Mouse (Mus musculus) heart, postnatal 25 days (tissue): ENCODE measurements around the gene Zdhhc18. TPM values are rescaled to one million over a fixed set of nuclear protein-coding genes. Genes with fewer than 3 reads are reported as not detected.

Experiments used
- DNase-seq: peaks from one replicate; pipeline ENCODE4 v3.0.0; 2022; ENCODE audit warnings: low spot score
- intact Hi-C: fragments of 180-260 bp; cut with DNase I; formaldehyde crosslinking; loops from one replicate; pipeline ENCODE4 v1.15.1; 2025
- total RNA-seq, 2 experiments: library from RNA; stranded (reverse); gene quantifications; 2 replicates each; pipeline ENCODE4 v1.2.3; 2021

Gene Zdhhc18
- total RNA-seq, 2 experiments from 2014 or later = 18.7 to 20.1 TPM

DNA sequence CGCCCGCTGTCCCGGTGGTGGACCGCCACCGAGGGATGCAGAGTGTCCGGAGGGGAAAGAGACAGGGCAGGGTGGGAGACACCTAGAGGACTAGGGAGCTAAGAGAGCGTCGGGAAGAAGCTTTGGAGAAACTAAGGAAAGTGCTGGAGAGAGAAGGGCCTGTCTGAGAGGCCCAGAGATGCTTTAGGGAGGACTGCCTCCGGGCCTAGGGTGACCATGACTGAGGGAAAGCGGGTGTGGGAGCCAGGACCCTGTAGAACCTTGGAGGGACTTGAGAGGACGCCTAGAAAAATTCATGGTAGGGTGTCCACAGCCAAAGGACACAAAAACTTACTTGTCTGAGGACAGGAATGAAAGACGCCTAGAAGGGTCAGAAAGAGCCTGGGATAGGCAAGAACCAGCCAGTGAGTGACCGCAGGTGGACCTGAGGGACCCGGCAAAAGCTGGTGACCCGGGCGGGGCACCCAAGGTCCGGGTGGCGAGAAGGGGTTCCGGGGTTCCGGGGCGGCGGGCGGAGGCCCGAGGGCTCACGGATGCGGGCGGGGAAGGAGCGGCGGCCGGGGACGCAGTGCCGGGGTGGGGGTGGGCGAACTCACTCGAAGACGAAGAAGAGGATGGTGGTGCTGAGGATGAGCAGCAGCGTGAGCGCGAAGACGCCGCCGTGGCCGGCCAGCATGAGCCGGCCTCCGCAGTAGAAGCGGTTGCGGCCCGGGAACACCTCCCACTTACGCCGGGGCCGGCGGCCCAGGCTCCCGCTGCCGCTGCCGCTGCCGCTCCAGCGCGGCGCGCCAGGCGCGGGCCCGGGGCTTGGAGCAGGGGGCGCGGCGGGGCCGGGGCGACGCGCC is 17.2 kb downstream of the Zdhhc18 start:
- DNase-seq = no peak

DNA sequence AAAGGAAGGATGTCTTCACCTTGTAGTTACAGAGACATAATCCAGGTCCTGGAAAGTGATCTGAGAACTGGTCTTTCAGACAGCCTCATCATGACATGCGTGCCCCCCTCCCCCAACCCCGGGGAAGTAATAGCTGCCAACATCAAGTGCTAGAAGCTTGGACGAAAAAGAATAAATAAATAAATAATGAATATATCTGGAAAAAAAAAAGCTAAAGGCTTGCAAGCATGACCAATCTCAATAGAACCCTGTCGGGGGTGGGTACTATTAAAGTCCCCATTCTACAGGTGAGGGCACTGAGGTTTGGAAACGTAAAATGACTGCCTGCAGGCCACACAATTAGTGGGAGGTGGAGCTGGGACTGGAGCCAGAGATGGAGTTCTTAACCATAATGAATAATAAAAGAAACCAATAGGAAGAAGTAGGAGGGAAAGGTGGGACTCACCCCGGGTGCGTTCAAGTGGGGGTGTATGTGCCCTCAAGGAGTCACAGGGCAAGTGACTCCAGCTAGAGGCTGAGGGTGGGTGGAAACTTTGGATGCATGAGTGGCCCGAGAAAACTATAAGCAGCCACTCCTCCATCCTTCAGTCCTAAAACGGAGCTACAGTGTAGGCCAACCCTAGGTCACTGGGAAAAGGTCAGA is 18.1 kb downstream of the Zdhhc18 start:
- DNase-seq = no peak
- intact Hi-C loops = no loop called here

More for the DNA sequence above, 17.2 kb downstream of the Zdhhc18 start:
- intact Hi-C loops = no loop called here

DNA sequence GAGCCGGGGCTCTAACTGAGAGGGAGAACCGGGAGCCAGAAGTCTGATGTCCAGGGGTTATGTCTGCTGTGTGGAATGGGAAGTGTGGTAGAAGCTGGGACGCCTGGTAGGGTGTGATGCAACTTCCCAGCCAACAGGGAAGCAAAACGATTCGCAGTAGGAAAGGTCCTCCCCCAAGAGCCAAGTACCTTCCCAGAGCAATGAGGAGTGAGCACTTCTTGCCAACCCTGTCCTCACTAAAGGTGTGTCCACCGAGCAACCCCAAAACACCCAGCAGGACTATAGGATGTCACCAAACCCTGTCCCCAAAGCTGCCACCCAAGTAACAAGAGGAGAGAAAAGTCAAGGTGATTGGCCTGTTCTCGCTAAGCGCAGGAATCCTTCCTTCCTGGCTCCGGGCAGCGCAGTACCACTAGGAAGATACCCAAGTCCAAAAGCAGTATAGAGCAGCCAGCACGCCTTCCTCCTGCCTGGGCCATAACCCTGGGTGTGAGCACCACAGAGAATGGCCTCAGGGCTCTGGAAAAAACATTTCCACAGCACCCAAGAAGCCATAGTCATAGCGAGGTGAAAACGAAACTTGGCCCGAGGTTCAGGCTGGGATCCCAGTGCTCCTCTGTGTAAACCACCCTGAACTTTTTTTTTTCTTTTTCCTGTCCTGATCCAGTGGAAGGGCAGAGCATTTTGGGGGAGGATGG is 18.7 kb downstream of the Zdhhc18 start:
- intact Hi-C loops = no loop called here

DNA sequence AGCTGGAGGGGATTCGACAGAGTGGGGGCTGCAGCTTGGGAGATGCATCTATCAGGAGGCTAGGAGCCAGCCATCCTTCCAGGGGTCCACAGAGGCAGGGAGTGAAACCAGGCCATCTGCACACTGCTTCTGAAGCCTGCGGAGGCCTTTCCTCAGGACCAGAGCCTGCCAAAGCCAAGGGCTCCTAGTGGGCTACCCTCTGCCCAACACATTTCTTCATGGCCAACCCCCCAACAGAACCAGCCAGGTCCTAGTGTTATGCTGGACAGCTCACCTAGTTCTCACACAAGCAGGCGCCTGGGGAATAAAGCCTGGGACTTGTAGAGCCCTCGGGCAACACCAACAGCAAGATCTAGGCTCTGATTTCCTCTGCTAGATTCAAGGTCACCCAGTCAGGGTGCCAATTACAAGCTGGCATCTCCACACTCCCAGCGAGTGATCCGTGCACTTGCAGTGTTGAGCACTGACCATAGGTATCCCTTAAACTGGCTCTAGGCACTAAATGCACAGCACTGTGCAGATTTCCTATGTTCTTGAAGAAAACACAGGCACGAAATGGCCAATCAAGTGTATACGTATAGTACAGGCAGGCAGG is 19.5 kb downstream of the Zdhhc18 start:
- intact Hi-C loops = no loop called here
- no peak for DNase-seq

More for the DNA sequence above, 18.7 kb downstream of the Zdhhc18 start:
- DNase-seq = no peak

DNA sequence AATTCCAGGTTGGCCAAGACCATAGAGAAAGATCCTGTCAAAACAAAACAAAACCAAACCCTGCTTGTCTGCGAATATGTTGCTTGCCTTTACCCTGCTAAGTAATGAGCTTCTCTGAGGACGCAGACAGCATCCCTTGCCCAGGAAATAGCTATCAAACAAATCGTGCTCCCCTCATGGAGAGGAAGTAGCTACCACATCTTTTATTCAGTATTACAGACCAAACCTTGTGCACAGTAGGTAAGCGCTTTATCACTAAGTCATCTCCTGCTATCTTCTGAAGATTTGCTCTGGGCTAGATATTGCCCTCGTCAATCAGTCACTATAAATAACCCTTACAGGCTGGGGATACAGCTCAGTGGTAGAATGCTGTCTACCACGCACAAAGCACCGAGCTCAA is 20.8 kb downstream of the Zdhhc18 start:
- intact Hi-C loops = no loop called here
- no peak for DNase-seq

DNA sequence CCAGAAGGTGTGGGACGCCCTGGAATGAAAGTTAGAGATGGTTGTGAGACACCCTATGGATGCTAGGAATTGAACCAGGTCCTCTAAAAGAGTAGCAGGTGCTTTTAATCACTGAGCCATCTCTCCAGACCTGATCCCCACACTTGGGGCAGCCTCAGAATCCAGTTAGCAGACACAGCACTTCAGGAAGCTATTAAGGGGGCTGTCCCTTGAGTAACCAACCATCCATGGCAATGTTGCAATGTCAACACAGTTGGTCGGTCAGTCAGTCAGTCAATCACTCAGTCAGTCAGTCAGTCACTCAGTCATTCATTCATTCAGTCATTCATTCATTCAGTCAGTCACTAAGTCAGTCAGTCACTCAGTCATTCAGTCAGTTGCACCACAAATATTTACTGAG is 21.4 kb downstream of the Zdhhc18 start:
- intact Hi-C loops = no loop called here
- DNase-seq = no peak

DNA sequence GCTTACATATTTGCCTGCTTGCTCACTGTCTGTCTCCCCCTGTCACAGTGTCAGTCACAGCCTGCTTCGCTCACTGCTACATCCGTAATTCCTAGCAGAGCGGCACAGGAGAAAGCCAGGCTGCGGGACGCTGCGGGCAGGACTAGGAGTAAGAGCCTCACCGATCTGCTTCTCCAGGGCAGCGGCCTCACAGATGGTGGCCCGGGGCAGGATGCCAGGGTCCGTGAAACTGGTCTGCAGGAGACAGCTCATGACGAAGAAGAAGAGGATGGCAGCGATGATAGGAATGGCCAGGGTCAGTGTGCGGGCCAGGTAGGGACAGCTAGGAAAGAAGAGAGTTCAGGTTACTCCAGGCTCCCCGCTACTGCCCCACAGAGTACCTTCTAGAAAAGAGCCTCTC is 22.9 kb downstream of the Zdhhc18 start:
- no peak for DNase-seq
- intact Hi-C loops = no loop called here

DNA sequence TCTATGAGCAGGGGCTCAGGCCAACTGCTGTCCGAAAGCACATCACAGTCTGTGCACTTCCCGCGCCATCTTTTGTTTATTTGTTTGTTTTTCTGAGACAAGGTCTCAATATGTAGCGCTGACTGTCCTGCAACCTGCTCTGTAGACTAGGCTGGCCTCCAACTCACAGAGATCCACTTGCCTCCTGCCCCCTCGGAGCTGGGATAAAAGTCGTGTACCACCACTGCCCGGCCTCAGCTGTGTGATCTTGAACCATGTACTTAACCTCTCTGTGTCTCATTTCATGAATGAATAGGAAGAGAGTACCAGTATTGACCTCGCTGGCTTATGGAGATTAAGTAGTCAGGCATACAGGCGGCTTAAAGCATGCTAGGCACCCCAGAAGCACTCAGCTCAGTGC is 23.3 kb downstream of the Zdhhc18 start:
- no peak for DNase-seq
- intact Hi-C loops = no loop called here

DNA sequence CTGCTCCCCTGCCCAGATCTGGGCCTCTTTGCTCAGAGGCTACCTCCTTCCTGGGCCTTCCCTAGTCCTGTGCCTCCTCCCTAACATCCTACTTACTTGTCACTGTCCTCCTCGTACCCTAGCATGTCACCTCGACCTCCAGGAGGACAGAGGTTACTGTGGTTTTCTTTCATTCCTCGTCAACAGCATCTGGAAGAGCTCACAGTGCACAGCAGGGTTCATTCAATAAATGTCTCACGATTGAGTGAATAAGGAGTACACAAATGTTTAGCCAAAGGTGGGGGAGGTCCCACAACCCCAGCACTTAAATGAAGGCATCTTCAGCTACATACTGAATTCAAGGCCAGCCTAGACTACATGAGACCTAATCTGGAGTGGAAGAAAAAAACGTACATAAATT is 23.7 kb downstream of the Zdhhc18 start:
- DNase-seq = no peak
- intact Hi-C loops = no loop called here

DNA sequence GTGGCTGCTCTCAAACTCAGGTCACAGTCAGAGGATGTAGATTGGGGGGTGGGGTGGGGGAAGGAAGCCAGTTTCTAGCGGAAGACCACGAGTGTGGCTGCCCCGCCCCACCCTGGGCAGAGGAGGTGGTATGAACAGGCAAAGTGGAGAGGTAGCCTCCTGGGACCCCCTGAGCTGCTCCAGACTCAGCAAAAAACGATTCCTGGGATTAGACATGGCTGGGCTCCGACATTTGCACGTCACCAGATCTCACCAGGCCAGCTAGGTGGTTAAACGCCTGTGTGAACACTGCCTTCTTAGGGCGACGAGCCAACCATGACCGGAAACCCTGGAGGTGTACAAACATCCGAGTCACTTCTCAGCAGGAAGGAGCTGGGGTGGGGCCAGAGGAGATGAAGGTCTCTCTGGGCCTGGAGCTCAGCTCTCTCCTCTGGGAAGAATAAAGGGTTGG is 24.3 kb downstream of the Zdhhc18 start:
- intact Hi-C loops = no loop called here
- peak; percentile 63 for DNase-seq

DNA sequence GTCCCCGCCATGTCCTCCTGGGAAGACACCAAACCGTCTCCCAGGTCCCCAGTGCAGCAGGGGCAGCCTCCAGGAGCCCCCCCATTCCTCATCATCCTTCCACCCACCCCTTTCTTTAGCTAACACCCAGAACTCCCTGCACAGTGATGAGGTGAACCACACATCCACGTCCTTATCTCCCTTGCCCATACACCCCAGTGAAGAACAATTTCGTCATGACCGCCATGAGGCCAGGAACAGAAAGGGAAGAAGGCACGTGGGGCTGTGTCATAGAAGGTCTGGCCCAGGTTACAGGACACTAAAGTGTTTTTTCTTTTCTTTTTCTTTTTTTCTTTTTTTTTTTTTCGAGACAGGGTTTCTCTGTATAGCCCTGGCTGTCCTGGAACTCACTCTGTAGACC is 25.1 kb downstream of the Zdhhc18 start:
- intact Hi-C loops = no loop called here
- no peak for DNase-seq

DNA sequence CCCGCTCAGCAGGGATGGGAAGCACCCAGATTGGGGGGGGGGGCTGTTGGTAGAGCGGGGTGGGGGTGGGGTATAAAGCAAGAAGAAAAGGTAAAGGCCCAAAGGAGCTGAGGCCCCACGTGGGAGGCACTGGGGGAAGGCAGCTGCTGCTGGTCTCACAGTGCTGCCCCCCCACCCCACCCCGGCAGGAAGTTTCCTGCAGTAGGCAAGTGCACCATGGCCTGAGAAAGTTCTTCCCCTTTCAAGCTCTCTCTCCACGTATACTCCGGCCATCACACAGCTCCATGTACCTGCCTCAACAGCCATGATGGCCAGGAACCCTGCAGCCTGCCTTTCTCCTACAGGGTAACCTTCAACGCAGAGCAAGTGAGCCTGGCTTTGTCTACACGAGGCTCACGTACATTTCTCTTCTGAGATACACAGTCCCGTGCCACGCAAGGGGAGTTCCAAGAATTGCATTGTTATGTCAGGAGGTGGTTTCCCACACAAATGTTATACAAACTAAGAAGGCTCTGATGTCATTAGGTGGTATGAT is 27.7 kb downstream of the Zdhhc18 start:
- no peak for DNase-seq
- intact Hi-C loops = no loop called here

DNA sequence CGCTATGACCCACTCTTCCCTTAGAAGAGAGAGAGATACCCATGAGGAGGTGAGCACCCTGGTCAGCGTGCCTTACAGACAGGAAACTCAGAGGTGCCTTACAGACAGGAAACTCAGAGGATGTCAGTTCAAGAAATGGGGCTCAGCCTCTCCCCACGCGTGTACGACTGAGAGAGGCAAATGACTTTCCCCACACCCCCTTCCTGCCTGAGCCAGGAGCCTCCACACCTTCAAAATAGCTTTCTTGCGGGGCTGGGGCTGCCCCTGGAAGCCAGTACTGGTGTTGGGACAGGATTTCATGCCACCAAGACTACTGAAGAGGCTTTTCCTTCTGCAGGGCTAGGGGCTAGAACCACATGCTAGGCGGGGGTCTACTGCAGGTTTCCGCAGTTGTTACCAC is 29.3 kb downstream of the Zdhhc18 start:
- intact Hi-C loops = no loop called here

DNA sequence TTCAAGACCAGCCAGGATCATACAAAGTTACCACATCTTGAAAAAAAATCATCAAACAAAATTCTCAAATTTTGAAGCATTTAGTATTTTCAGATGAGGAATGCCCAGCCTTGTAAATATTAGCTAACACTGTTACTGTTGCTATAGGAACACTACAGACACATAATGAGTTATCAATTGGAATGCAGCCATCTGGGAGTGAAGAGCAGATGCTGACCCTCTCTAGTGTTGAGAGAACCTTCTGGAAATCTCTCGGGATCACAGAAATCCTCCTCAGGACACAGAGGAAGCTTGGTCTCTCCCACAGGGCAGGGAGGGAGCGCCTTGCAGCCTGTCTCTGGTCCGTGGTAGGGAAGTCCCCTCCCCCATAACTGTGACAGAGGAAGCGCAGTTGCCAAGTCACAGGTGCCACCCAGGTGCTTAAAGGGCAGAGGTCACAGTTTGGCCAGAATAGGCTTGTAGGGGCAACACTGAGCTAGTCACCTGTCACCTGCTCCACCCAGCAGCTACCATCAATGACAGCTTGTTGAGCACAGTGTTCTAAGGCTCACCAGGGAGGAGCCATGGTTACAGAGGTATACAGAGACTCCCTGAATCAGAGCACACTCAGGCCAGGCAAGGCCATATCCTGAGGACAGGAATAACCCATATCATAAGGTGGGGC is 30.3 kb downstream of the Zdhhc18 start:
- DNase-seq = no peak
- intact Hi-C loops = no loop called here

More for the DNA sequence above, 29.3 kb downstream of the Zdhhc18 start:
- DNase-seq = no peak

DNA sequence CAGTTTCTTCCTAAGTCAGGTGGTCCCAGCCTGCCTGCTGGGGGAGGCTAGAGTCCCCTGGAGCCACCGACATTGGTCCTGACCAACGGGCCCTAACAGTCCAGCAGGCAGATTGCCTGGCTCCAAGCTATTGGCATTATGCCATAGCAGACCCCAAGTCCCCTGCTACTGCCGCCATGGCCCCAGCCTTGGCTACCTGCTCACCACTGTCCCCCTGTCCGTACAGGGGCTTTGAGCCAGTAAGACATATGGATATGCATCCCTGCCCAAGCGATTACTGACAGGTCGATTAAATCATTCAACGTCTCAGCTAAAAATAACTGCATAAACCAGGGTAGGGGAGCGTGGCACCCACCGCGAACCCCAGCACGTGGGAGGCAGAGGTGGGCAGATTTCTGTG is 32.0 kb downstream of the Zdhhc18 start:
- intact Hi-C loops = no loop called here
- no peak for DNase-seq

DNA sequence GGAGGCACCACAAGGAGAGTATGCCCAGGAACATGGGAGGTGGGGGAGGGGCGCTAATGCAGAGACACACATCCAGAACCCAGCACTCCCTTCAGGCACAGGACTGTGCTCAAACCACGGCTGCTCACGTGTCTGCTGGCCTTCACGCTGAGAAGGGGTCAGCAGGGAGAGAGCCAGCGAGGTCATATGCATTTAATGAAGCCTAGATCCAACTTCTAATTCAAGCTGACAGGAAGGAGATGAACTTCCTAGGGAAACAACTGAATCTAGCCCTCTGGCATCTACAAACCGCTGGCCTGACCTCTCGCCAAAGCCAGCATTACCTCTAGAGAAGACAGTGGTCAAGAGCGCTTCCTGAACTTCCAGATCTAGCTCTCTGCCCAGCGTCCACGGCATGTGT is 34.5 kb downstream of the Zdhhc18 start:
- DNase-seq = no peak
- intact Hi-C loops = no loop called here

DNA sequence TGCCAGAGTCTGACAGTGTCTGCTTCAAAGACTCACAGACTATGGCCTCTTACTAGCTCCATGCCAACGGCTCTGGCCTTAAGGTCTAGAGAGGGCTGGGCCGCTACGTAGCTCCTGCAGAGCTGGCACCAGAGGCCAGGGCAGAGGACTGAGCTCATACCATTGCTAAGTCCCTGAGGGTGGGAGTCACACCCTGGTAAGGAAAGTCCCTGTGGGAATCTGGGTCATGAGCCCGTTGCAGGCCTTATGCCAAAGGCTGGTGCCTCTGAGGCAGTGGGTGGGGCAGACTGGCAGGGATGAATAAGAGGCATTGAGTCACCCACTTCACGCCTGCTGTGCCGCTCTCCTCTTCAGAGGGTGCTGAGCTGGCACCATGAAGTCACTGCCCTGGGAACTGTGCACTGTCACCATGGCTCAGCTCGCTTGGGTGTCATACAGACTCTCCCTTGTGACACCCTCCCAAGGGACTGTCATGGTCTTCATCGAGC is 35.6 kb downstream of the Zdhhc18 start:
- intact Hi-C loops = no loop called here
- DNase-seq = no peak

DNA sequence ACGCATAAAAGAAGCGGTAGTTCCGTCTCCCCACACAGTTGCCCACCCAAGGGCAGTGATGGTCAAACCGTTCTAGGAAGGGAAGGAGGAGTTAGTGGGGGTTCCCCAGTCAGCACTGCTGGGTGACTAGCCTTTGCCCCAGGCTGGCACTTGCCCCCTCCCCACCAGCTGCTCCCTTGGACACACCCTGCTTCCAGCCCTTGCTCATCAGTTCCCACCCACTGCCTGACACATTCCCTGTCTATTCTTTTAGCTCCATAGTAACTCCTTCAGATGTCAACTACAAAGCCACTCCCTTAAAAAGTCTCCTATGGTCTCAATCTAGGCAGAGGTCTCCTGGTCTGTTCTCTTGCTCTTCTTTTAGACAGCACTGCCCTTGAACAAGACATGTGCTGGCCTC is 36.1 kb downstream of the Zdhhc18 start:
- no peak for DNase-seq
- intact Hi-C loops = no loop called here

DNA sequence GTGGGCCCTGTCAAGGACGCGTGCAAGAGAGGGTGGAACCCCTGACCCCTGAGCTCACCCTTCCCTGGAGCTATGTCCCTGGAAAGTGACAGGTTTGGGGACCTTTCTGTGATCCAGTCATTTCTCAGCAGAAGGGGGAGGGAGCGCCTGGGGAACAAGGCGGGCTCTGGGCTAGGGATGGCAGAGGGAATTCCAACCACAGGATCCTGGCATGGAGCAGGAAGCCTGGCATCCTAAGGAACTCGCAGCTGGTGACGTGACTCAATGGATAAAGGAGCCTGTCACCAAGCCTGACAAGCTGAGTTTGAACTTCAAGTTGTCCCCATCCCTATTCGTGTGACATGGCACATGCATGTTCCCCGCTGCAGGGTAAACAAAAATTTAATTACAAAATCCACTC is 36.9 kb downstream of the Zdhhc18 start:
- intact Hi-C loops = no loop called here

DNA sequence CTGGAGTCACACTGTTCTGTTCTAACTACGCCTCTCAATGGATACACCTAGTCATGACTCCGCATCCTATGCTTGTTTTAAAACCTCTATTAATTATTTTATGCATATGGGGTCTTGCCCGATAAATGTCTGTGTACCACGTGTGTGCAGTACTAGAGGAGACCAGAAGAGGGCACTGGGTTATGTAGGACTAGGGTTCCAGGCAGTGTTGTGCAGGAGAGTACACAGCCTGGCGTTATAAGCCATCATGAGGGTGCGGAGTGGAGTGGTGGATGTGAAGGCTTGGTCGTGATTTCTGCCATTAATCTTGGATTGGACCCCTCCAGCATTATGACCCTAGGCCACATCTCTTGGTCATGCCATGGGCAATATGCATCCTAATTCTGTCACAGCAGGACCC is 37.5 kb downstream of the Zdhhc18 start:
- intact Hi-C loops = no loop called here

More for the DNA sequence above, 36.9 kb downstream of the Zdhhc18 start:
- DNase-seq = no peak

More for the DNA sequence above, 37.5 kb downstream of the Zdhhc18 start:
- DNase-seq = no peak
